Mouse (Mus musculus): Measurements from ENCODE around the gene Eef1akmt4.

- TF ChIP-seq CTCF (IDR thresholded peaks at IDR 0.05; ENCODE audit: extremely low read depth, insufficient read depth, insufficient read length, insufficient replicate concordance) (no peak), POLR2A (IDR thresholded peaks at IDR 0.05; ENCODE audit: low read depth, low read length) (no peak)
Measured at GRCm38 (mm10) chr16:20595737-20596136, 15.7 kb upstream of the Eef1akmt4 start.
